Mouse (Mus musculus) liver, embryonic 11.5 days (tissue): ENCODE data around the gene Zdhhc3. TPM values are rescaled to one million over a fixed set of nuclear protein-coding genes. Genes with fewer than 3 reads are reported as not detected.

ENCODE experiments used
- ATAC-seq: fragments of 200-750 bp; cut with Nextera tagmentation; replicated peaks from 2 replicates; pipeline ENCODE4 v1.8.0; 2017; ENCODE audit warnings: moderate number of reproducible peaks, mild to moderate bottlenecking, moderate TSS enrichment, moderate library complexity; ENCODE audit not compliant: low FRiP score
- DNase-seq: peaks from one replicate; pipeline ENCODE4 v3.0.0-alpha.2; 2017; ENCODE audit warnings: low spot score
- H3K27ac ChIP-seq: fragments of 300-500 bp; sonication (generic); 2 replicates; pipeline ENCODE4 v1.5.1; 2014; ENCODE audit warnings: mild to moderate bottlenecking, low read depth, low read length, control low read depth
- H3K27me3 ChIP-seq: fragments of 300-500 bp; sonication (generic); replicated peaks from 2 replicates; pipeline ENCODE4 v1.6.1; 2014; ENCODE audit warnings: low read length, mixed read lengths; ENCODE audit not compliant: control insufficient read depth, insufficient read depth
- H3K36me3 ChIP-seq: fragments of 300-500 bp; sonication (generic); 2 replicates; pipeline ENCODE4 v1.6.1; 2014; ENCODE audit warnings: mild to moderate bottlenecking, low read length, moderate library complexity, mixed read lengths; ENCODE audit not compliant: control insufficient read depth, insufficient read depth
- H3K4me1 ChIP-seq: fragments of 300-500 bp; sonication (generic); replicated peaks from 2 replicates; pipeline ENCODE4 v1.6.1; 2014; ENCODE audit warnings: low read length, mixed read lengths; ENCODE audit not compliant: control insufficient read depth, insufficient read depth
- H3K4me2 ChIP-seq: fragments of 300-500 bp; sonication (generic); 2 replicates; pipeline ENCODE4 v1.6.1; 2014; ENCODE audit warnings: mild to moderate bottlenecking, control low read depth, moderate library complexity
- H3K4me3 ChIP-seq: fragments of 300-500 bp; sonication (generic); 2 replicates; pipeline ENCODE4 v1.5.1; 2014; ENCODE audit warnings: low read depth, low read length, control low read depth
- H3K9ac ChIP-seq: fragments of 300-500 bp; sonication (generic); 2 replicates; pipeline ENCODE4 v1.6.1; 2014; ENCODE audit warnings: low read depth, low read length, control low read depth
- H3K9me3 ChIP-seq: fragments of 300-500 bp; sonication (generic); 2 replicates; pipeline ENCODE4 v1.6.1; 2016; ENCODE audit warnings: low read length, inconsistent platforms, mixed read lengths; ENCODE audit not compliant: control insufficient read depth
- WGBS: fragments of 180-500 bp; shearing (Covaris S2); extraction: QIAGEN DNeasy Blood & Tissue Kit; methylation state at CpG from one replicate; pipeline ENCODE4 v1.1.7; 2014; 5-methylcytosine and 5-hydroxymethylcytosine counted together
- polyA plus RNA-seq: library from polyadenylated mRNA; unstranded; fragments of >200 nt; fragmentation: Nextera tagmentation; extraction: Ambion mirVana; gene quantifications from 2 replicates; pipeline ENCODE4 v1.2.1, GENCODE M21; 2014

Zdhhc3 gene
- polyA plus RNA-seq, 1 experiment from 2014 or later = 54.8 TPM

DNA sequence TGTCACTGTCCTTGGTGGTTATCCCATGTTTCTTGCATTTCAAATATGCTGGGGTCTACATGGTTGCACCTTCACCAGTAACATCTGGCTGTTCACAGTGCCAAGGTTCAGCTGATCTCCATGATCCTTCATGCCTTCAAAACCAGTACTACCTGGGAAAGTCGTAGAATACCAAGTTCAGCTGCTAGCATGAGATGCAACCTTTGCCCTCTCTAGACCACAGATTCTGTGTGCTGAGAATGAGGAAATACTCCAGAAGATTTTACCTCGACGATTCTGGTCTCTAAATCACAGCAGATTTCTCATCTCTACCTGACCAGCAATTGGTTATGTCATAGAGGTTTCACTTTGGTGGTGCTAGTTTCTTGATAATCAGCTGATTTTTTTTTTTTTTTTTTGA is 52.8 kb downstream of the Zdhhc3 start:
- Histone ChIP-seq H3K9me3 (no peaks in the 10 kb centered on the region), H3K4me1 (no peaks in the 10 kb centered on the region), H3K4me2 (no peak overlapping the region), H3K27me3 (no peaks in the 10 kb centered on the region), H3K36me3 (no peaks in the 10 kb centered on the region), H3K4me3 (no peak overlapping the region), H3K9ac (no peak overlapping the region), H3K27ac (no peak overlapping the region)
- no peak for DNase-seq
- ATAC-seq = no peak
- 60% methylated on average over 3 of the region's 3 CpGs for WGBS

DNA sequence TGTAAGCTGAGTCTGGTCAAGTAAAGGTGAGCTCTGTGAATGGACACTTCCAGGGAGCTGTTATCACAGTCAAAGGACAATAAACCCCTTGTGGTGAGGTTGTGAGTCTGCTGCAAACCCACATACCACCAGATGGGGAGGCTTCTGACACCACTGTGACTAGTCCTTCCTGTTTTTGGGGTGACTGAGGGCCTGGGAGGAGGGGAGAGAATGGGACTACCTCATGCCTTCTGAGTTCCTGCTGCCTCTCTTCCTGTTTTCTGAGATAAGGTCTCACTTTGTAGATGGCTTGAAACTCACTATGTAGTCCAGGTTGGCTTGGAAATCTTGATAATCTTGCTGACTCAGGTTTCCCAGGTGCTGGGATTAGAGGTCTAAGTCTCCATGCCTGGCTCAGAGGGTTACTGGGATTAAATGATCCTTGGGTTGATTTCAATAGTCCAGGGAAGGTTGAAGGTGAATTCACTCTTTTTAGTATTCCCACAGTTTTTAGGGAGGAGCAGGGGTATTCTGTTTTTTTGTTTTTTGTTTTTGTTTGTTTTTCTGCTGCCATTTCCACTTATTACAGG is 54.2 kb downstream of the Zdhhc3 start:
- Histone ChIP-seq H3K9me3 (no peaks in the 10 kb centered on the region), H3K27me3 (no peaks in the 10 kb centered on the region), H3K4me3 (no peak overlapping the region), H3K27ac (no peak overlapping the region), H3K9ac (no peak overlapping the region), H3K4me1 (no peaks in the 10 kb centered on the region), H3K36me3 (no peaks in the 10 kb centered on the region), H3K4me2 (no peak overlapping the region)
- ATAC-seq (no peak; the same call in 1 of the 2 replicates), DNase-seq (no peak)

DNA sequence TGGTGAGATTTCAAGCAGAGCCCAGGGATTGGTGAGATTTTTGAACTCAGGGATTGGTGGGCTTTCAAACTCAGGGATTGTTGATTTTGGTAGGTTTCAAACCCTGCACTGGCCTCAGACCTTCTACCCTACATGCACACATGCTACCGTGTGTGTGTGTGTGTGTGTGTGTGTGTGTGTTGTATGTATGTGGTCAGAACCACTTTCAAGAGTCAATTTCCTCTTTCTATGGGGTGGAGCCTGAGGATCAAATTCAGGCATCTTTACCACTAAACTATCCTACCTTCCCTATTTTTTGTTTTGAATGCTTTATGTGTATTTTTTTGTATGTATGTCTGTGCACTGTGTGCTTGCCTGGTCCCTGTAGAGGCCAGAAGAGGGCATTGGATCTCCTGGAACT is 65.3 kb downstream of the Zdhhc3 start:
- H3K4me2 ChIP-seq = no peak overlapping the region
- H3K4me3 ChIP-seq = no peak overlapping the region
- no peaks in the 10 kb centered on the region for H3K9me3 ChIP-seq
- DNase-seq (no peak), ATAC-seq (no peak)
- H3K36me3 ChIP-seq = no peaks in the 10 kb centered on the region
- no peak overlapping the region for H3K9ac ChIP-seq
- H3K27me3 ChIP-seq = no peaks in the 10 kb centered on the region
- WGBS = 75% methylated on average over 1 of the region's 1 CpGs
- H3K27ac ChIP-seq = no peak overlapping the region
- H3K4me1 ChIP-seq = no peaks in the 10 kb centered on the region

DNA sequence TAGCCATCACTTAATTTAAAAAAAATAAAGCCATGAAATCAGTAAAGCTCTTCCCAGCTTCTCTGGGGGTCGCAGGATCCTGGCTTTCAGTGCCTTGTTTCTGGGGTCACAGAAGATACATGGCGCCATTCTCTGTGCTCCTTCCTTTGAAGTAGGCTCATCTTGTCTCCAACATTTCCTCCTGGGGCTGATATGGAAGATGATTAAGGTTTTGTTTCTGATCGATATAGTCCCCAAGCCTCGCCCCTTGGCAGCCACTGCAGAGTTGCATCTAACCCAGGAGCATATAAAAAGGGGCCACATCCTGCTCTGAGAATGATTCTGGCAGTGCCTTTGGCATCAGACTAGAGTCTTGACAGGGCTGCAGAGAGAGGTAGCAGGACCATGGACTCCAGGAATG is 78.6 kb downstream of the Zdhhc3 start, which contains the start of gene Tgm4:
Tgm4 (plus strand) TSS at position 301 of the 400 bp plus-strand sequence.
- Histone ChIP-seq H3K9ac (no peak within 1 kb of the TSS), H3K9me3 (no peaks in the 10 kb centered on the region), H3K27ac (no peak within 1 kb of the TSS), H3K27me3 (no peaks in the 10 kb centered on the region), H3K4me3 (no peak within 1 kb of the TSS), H3K36me3 (no peaks in the 10 kb centered on the region), H3K4me1 (no peaks in the 10 kb centered on the region), H3K4me2 (no peak within 1 kb of the TSS)
- DNase-seq (no peak), ATAC-seq (no peak)
- 76% methylated on average over 4 of the region's 4 CpGs for WGBS

DNA sequence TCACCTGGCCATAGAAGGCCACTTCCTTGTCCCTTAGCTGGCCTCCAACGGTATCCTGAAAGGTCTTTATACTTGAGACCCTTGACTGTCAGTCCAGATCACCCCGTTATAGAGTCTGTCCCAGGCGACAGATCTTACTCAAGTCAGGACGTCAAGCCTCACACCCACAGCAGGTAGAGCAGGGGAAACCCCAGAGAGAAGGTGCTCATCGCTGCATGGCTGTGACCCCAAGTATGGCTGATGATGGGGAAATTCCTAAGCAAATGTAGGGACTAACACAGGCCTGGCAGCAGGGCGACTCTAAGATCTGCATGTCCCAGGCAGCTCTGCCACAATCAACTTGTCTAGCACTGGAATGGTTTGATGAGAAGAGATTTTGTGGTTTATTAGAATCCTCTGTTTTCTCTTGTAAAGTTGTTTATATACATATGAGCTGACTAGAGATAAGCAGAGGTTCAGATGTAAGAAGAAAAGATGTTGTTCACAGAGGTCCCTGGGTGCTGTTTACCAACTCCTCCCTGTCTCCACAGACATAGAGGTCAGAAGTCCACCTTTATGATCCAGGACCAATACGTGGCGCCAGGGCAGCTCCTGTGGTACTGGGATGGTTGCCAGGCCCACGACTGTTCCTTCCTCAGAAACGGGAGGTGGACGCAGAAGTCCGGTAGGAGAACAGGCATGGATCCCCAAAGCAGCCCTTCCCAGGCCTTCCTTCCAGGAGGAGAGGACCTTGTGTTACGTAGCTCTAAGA is 81.3 kb downstream of the Zdhhc3 start:
- no peak overlapping the region for H3K4me3 ChIP-seq
- H3K36me3 ChIP-seq = no peaks in the 10 kb centered on the region
- no peak overlapping the region for H3K27ac ChIP-seq
- no peak overlapping the region for H3K9ac ChIP-seq
- no peak overlapping the region for H3K4me2 ChIP-seq
- DNase-seq (no peak), ATAC-seq (no peak)
- no peaks in the 10 kb centered on the region for H3K4me1 ChIP-seq
- WGBS = 76% methylated on average over 13 of the region's 13 CpGs
- no peaks in the 10 kb centered on the region for H3K9me3 ChIP-seq
- H3K27me3 ChIP-seq = no peaks in the 10 kb centered on the region

DNA sequence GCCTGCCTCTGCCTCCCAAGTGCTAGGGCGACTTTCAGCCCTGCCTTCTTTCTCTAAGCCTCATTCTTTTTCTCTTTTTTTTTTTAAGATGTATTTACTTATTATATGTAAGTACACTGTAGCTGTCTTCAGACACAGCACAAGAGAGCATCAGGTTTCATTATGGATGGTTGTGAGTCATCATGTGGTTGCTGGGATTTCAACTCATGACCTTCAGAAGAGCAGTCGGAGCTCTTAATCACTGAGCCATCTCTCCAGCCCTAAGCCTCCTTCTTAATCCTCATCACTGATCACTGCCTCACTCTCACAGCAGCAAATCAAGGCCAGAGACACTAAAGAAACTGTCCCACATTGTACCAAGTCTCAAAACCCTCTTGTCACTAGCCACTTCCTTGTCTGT is 88.8 kb downstream of the Zdhhc3 start:
- DNase-seq (no peak), ATAC-seq (no peak)
- H3K9me3 ChIP-seq = no peaks in the 10 kb centered on the region
- WGBS = 81% methylated on average over 2 of the region's 2 CpGs
- peaks cover 12% of the 10 kb centered on the region for H3K4me1 ChIP-seq
- H3K4me3 ChIP-seq = no peak overlapping the region
- no peak overlapping the region for H3K4me2 ChIP-seq
- no peaks in the 10 kb centered on the region for H3K27me3 ChIP-seq
- H3K36me3 ChIP-seq = no peaks in the 10 kb centered on the region
- H3K9ac ChIP-seq = no peak overlapping the region
- H3K27ac ChIP-seq = no peak overlapping the region

DNA sequence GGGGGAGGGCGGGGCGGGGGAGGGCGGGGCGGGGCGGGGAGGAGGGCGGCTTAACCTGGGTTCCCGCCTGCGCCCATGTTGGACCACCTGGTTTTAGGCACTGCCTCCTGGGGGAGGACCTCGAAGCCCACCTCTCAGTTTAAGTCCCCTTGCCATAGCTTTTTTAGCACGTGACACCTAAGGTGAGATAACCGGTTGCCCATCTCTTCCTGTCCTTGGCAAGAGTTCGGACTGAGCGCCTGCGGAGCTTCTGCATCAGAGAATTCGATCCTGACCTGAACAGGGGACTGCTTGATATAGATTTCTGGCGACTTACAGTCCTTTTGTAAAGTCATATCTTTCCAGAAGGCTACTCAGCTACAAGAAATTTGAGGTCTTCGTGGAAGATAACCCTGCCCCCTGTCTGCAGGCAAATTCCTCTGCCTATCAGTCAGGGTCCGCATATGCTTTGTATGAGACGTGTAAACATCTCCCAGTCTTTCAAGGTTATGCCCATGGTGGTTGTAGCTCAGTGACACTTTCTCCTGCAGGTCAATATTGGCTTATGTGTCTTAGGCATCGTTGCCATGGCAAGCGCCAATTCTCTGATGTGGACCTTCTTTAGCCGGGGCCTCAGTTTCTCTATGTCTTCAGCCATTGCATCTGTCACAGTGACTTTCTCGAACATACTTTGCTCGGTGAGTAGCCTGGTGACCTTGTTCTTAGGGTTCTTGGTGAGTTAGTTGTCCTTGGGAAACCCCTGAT is 91.2 kb downstream of the Zdhhc3 start:
- Histone ChIP-seq H3K27me3 (no peaks in the 10 kb centered on the region), H3K9ac (peak overlapping the region; percentile 35; the same call in 1 of the 2 replicates), H3K4me1 (peaks cover 13% of the 10 kb centered on the region), H3K27ac (no peak overlapping the region), H3K4me3 (peak overlapping the region; percentile 76), H3K9me3 (no peaks in the 10 kb centered on the region), H3K36me3 (peaks cover under 1% of the 10 kb centered on the region; the same call in 1 of the 2 replicates), H3K4me2 (peak overlapping the region; percentile 81)
- WGBS = 33% methylated on average over 19 of the region's 24 CpGs
- DNase-seq (no peak), ATAC-seq (no peak)

DNA sequence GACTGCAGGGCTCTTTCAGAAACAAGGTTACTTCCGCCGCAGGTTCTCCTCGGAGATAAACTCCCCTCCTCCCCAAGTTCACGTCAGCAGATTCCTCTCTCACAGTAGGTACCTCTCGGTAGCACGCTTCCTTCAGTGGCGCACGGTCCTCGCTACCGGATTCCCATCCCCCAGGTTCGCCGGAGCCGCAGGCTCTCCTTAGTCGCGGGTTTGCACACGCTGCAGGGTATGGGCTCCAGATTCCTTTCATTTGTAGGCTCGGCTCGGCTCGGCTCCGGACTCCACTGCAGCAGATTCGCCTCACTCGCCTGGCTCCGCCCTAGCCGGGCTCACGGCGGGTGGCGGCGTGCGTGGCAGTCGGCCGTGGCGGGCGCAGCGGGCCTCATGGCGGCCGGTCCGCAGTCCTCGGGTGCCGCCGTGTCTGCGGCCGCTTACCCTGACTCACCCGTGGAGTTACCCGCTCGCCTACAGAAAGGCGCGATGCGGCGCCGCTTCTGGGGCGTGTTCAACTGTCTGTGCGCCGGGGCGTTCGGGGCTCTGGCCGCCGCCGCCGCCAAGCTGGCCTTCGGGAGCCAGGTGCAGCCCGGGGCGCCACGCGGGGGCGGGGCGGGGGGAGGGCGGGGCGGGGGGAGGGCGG is 91.9 kb downstream of the Zdhhc3 start, which contains the start of gene Tmem42:
Tmem42 (plus strand) TSS at position 332 of the 637 bp plus-strand sequence.
- Histone ChIP-seq H3K4me1 (peaks cover 13% of the 10 kb centered on the region), H3K27me3 (no peaks in the 10 kb centered on the region), H3K9ac (peak within 1 kb of the TSS; percentile 87), H3K36me3 (peaks cover 2% of the 10 kb centered on the region; the same call in 1 of the 2 replicates), H3K4me2 (peak within 1 kb of the TSS; percentile 81), H3K27ac (peak within 1 kb of the TSS; percentile 90), H3K4me3 (peak within 1 kb of the TSS; percentile 76), H3K9me3 (no peaks in the 10 kb centered on the region)
- under 1% methylated on average over 57 of the region's 69 CpGs for WGBS
- DNase-seq (peak; percentile 89), ATAC-seq (peak; percentile 90)
